Mouse (Mus musculus) E14TG2a.4 (cell line): ENCODE measurements at regions not wholly inside any gene's neighbourhood (a gene's known extent, or its start where the extent isn't known, plus 50 kb on each side); places are given as distances from the start of the nearest gene placed in this dataset.

Experiments used
- CTCF ChIP-seq: conservative IDR thresholded peaks from 2 replicates; pipeline ENCODE4 v1.5.1; 2014; ENCODE audit warnings: low read length
- POU5F1 ChIP-seq: IDR thresholded peaks from 2 replicates; pipeline ENCODE4 v1.6.1; 2014; ENCODE audit warnings: low read length, borderline replicate concordance

- TF ChIP-seq CTCF: peak; percentile 98
- TF ChIP-seq POU5F1: no peak
Measured at GRCm38 (mm10) chr2:174932137-174933012, 77.7 kb upstream of the Gm14444 start.
